Mouse (Mus musculus) megakaryocyte, embryonic 14.5 days (primary cell): ENCODE data around the gene Abca13.

Source experiments
- FLI1 ChIP-seq: IDR thresholded peaks from 2 replicates; pipeline ENCODE4 v1.6.1; 2012; ENCODE audit warnings: low read length, inconsistent platforms, mixed read lengths
- GATA1 ChIP-seq: IDR thresholded peaks from 3 replicates; pipeline ENCODE4 v1.6.1; 2012; ENCODE audit warnings: mixed read lengths, low read length, inconsistent platforms, borderline replicate concordance

DNA sequence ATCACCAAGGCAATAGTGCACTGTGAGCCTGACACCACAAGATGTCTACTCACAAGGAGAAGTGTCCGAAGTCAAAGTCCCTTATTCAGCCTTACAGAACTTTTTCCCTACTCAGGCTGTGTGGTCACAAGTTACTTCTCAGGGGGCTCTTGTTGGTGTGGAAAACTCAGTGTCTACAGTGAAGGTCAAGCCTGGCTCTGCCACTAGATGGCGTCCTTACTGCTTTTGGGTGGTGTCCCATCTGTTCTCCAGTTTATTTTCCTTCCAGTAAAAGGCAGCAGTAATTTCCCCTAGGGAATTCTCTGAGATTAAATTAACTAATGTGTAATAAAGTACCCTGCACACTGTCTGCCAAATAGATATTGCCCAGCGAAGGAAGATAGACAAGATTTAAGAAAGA lies 156.0 kb downstream of the Abca13 start:
- TF ChIP-seq GATA1: no peak
- TF ChIP-seq FLI1: no peak
